Mouse (Mus musculus) E14TG2a.4 (cell line): ENCODE data around the gene Pcna.
"Not testable (repeated sequence)": the region's sequence is repeated elsewhere in the genome, so short reads cannot be mapped to it uniquely, and the experiment has no call there.

Experiments
- H3K27me3 ChIP-seq: 2 replicates; pipeline ENCODE4 v1.6.1; 2014; ENCODE audit warnings: low read length, control low read depth; ENCODE audit not compliant: insufficient read depth
- H3K36me3 ChIP-seq: 2 replicates; pipeline ENCODE4 v1.6.1; 2014; ENCODE audit warnings: low read length, control low read depth; ENCODE audit not compliant: insufficient read depth
- H3K4me1 ChIP-seq: replicated peaks from 2 replicates; pipeline ENCODE4 v1.6.1; 2014; ENCODE audit warnings: low read depth, low read length, control low read depth
- H3K4me3 ChIP-seq: replicated peaks from 2 replicates; pipeline ENCODE4 v1.5.1; 2014; ENCODE audit warnings: mild to moderate bottlenecking, low read length
- H3K9me3 ChIP-seq: 2 replicates; pipeline ENCODE4 v1.6.1; 2014; ENCODE audit warnings: low read length, control low read depth
- CTCF ChIP-seq: conservative IDR thresholded peaks from 2 replicates; pipeline ENCODE4 v1.5.1; 2014; ENCODE audit warnings: low read length
- NANOG ChIP-seq: IDR thresholded peaks from 2 replicates; pipeline ENCODE4 v1.6.1; 2014; ENCODE audit warnings: borderline replicate concordance, low read length, mixed read lengths
- POU5F1 ChIP-seq: IDR thresholded peaks from 2 replicates; pipeline ENCODE4 v1.6.1; 2014; ENCODE audit warnings: low read length, borderline replicate concordance

Pcna gene

GRCm38 (mm10) chr2:132253603-132254002 is 489 bp upstream of the Pcna start:
- Histone ChIP-seq H3K27me3 (no peaks in the 10 kb centered on the region), H3K4me1 (peaks cover 56% of the 10 kb centered on the region), H3K4me3 (peak overlapping the region; percentile 90), H3K9me3 (no peaks in the 10 kb centered on the region), H3K36me3 (peaks cover 48% of the 10 kb centered on the region)
- no peak for TF ChIP-seq NANOG
- TF ChIP-seq CTCF = no peak
- TF ChIP-seq POU5F1 = no peak

DNA sequence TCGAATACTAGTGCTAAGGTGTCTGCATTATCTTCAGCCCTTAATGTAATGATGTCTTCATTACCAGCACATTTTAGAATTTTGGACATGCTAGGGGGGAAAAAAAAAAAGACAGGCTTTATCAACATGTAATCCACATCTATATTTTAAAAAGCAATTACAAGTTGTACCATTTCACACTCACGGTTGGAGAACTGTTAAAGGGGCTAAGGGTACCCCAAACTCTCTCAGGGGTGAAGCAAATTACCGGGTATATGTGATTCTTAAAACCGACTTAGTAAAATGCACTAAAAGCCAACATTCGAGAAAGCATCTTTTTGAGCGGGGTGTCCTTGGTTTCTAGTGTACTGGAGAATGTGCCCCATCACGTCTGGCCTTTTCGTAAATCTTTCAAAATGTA is 1.2 kb downstream of the Pcna start:
- Histone ChIP-seq H3K4me3 (peak overlapping the region; percentile 90), H3K9me3 (no peaks in the 10 kb centered on the region), H3K36me3 (peaks cover 56% of the 10 kb centered on the region), H3K27me3 (no peaks in the 10 kb centered on the region), H3K4me1 (peaks cover 48% of the 10 kb centered on the region)
- TF ChIP-seq POU5F1 (no peak), NANOG (no peak), CTCF (no peak)

- H3K27me3 ChIP-seq = no peaks in the 10 kb centered on the region
- peaks cover 78% of the 10 kb centered on the region for H3K36me3 ChIP-seq
- TF ChIP-seq POU5F1 (no peak), NANOG (no peak), CTCF (no peak)
- H3K9me3 ChIP-seq = no peaks in the 10 kb centered on the region
- peak within 1 kb of the TSS; percentile 83 for H3K4me3 ChIP-seq
- H3K4me1 ChIP-seq = peaks cover 37% of the 10 kb centered on the region
Measured at GRCm38 (mm10) chr2:132247539-132248313, 5.4 kb downstream of the Pcna start, which contains the start of gene Tmem230. Gene Tmem230 (minus strand): TSS chr2:132247807.

- TF ChIP-seq NANOG (no peak), POU5F1 (no peak), CTCF (no peak)
Measured at GRCm38 (mm10) chr2:132243370-132243769, 9.7 kb downstream of the Pcna start.

DNA sequence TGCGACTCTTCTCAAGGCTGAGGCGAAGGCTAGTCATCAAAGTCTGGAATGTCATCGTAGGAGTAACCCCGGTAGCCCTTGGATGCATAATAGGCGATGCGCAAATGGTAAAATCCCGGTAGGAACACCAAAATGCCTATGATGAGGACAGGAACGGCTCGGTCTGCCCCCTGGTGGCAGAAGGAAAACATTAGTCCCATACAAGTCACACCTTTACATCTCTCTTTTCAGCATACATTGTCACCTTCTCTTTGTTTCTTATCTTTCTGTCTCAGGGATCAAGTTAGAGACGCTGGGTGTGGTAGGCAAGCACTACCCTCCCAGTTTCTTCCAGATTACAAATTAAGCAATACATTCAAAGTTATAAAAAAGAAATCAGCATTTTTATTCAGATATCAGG is 12.7 kb downstream of the Pcna start:
- H3K4me1 ChIP-seq = peaks cover 18% of the 10 kb centered on the region
- H3K4me3 ChIP-seq, H3K27me3 ChIP-seq, H3K9me3 ChIP-seq: not testable (repeated sequence)
- TF ChIP-seq CTCF = peak; percentile 14
- peaks cover 60% of the 10 kb centered on the region for H3K36me3 ChIP-seq

More at GRCm38 (mm10) chr2:132243370-132243769, 9.7 kb downstream of the Pcna start:
- no peaks in the 10 kb centered on the region for H3K27me3 ChIP-seq
- H3K4me3 ChIP-seq = no peak overlapping the region
- no peaks in the 10 kb centered on the region for H3K9me3 ChIP-seq
- peaks cover 23% of the 10 kb centered on the region for H3K4me1 ChIP-seq
- peaks cover 68% of the 10 kb centered on the region for H3K36me3 ChIP-seq

DNA sequence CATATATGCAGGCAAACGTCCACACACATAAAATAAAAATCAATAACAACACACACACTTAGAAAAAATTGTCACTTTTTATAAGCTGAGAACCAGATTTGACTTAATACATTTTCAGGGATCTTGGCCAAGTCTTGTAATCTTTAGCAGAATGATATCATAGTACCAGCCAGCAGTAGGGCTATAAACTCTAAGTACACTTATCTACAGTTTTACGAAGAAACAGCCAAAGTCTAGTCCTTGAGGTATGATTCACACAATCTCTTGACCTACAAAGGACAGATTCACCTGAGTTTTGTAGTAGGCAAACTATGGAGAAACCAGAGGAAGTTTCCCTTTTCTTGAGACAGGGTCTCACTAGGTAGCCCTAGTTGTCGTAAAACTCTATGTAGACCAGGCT is 13.7 kb downstream of the Pcna start:
- not testable (repeated sequence) for H3K27me3 ChIP-seq, H3K4me3 ChIP-seq, H3K9me3 ChIP-seq
- H3K4me1 ChIP-seq = peaks cover 27% of the 10 kb centered on the region
- peaks cover 50% of the 10 kb centered on the region for H3K36me3 ChIP-seq

DNA sequence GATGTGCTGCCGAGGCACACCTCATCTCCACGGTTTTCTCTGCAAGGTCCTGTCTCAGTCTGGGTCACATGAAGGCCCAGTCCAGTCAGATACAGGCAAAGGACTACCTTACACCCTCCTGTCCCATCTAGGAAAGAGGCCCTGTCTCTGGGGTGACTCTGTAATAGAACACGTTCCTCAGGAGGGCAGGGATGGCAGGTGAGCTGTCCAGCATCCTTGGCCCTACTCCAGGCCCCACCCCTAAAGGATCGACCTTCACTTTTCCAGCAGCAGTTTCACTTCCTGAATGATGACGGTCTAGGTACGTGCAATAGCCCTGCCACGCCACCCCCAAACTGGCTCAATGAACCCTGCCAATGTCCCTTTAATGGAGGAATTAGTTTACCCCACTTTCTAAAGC is 17.1 kb downstream of the Pcna start:
- TF ChIP-seq NANOG (no peak), POU5F1 (no peak), CTCF (no peak)
- no peaks in the 10 kb centered on the region for H3K27me3 ChIP-seq

DNA sequence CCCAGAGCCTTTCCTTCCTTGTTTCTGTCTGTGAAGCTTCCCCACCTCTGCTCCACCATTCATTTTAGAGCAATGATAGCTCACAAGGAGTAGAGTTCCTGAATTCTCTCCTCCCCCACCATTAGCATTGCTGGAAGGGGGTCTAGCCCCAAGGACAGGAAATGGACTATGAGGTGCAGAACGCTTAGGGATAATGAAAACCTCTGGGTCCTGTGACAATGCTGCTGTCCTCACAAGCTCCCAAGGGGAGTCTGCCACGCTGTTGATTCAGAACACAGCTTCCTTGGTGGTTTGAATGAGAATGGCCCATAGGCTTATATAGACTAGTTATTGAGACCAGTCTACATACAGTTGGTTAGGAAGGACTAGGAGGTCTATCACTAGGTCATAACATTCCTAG is 17.8 kb downstream of the Pcna start:
- no peaks in the 10 kb centered on the region for H3K9me3 ChIP-seq
- peaks cover 15% of the 10 kb centered on the region for H3K36me3 ChIP-seq
- no peak overlapping the region for H3K4me3 ChIP-seq
- peaks cover 47% of the 10 kb centered on the region for H3K4me1 ChIP-seq
- TF ChIP-seq CTCF (no peak), NANOG (no peak), POU5F1 (no peak)
- H3K27me3 ChIP-seq = no peaks in the 10 kb centered on the region

More for the DNA sequence above, 17.1 kb downstream of the Pcna start:
- peaks cover 19% of the 10 kb centered on the region for H3K36me3 ChIP-seq
- peaks cover 52% of the 10 kb centered on the region for H3K4me1 ChIP-seq
- H3K9me3 ChIP-seq = no peaks in the 10 kb centered on the region
- no peak overlapping the region for H3K4me3 ChIP-seq

- no peak for TF ChIP-seq NANOG
- H3K9me3 ChIP-seq = no peaks in the 10 kb centered on the region
- H3K36me3 ChIP-seq = peaks cover 15% of the 10 kb centered on the region
- peak overlapping the region; percentile 21; the same call in 1 of the 2 replicates for H3K4me3 ChIP-seq
- H3K27me3 ChIP-seq = no peaks in the 10 kb centered on the region
- peaks cover 53% of the 10 kb centered on the region for H3K4me1 ChIP-seq
Measured at GRCm38 (mm10) chr2:132233985-132234765, 18.9 kb downstream of the Pcna start.
